Mouse (Mus musculus) small intestine, adult 2 months (tissue): ENCODE results near the gene Rarres1.

Experiments used
- CTCF ChIP-seq: fragments of 200-500 bp; IDR thresholded peaks from 2 replicates; pipeline ENCODE4 v1.5.1; 2012; ENCODE audit warnings: low read depth, mild to moderate bottlenecking, control low read depth, inconsistent platforms, low read length, moderate library complexity, mixed read lengths; ENCODE audit not compliant: insufficient replicate concordance, insufficient read length; ENCODE audit errors: extremely low read depth
- POLR2A ChIP-seq: fragments of 200-500 bp; IDR thresholded peaks from 2 replicates; pipeline ENCODE4 v1.6.1; 2012; ENCODE audit warnings: low read depth, mild to moderate bottlenecking, control low read depth, inconsistent platforms, low read length, moderate library complexity

DNA sequence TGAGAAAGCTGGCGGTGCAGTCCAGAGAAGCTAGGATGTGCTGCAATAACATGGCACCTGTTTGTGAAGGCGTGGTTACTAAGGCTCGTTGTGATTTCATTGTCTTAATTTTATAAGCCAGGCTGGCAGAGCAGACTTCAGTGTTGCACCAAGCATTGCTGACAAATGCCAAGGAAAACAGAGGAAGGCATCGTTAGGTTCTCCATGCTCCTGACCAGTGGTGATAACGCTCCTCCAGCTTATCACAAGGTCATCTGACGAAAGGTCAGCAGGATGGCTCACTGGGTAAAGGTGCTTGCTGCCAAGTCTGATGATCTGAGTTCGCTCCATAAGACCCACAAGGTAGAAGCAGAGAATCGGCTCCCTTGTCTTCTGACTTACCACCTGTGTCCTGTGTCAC, 7.4 kb upstream of the Rarres1 start:
- TF ChIP-seq POLR2A (no peak), CTCF (no peak)
